Mouse (Mus musculus) kidney, adult 9 months (tissue): ENCODE data around the gene Dnah6.

Experiments
- DNase-seq: peaks from one replicate; pipeline ENCODE4 v3.0.0; 2022

Dnah6 gene

GRCm38 (mm10) chr6:73140836-73141235, 80.6 kb downstream of the Dnah6 start:
- DNase-seq, result no peak

- no peak for DNase-seq
Measured at GRCm38 (mm10) chr6:73132784-73133183, 88.7 kb downstream of the Dnah6 start.

- DNase-seq, result no peak
Measured at GRCm38 (mm10) chr6:73127594-73127993, 93.9 kb downstream of the Dnah6 start.

- no peak for DNase-seq
Measured at GRCm38 (mm10) chr6:73120348-73120747, 101.1 kb downstream of the Dnah6 start.

- DNase-seq, result no peak
Measured at GRCm38 (mm10) chr6:73113898-73114297, 107.6 kb downstream of the Dnah6 start.

GRCm38 (mm10) chr6:73113365-73113764, 108.1 kb downstream of the Dnah6 start:
- peak; percentile 30 for DNase-seq

- no peak for DNase-seq
Measured at GRCm38 (mm10) chr6:73093133-73093532, 128.3 kb downstream of the Dnah6 start.

- DNase-seq, result no peak
Measured at GRCm38 (mm10) chr6:73090836-73091235, 130.6 kb downstream of the Dnah6 start.

GRCm38 (mm10) chr6:73082571-73082970, 138.9 kb downstream of the Dnah6 start:
- no peak for DNase-seq

GRCm38 (mm10) chr6:73072093-73072786, 149.2 kb downstream of the Dnah6 start:
- no peak for DNase-seq

- no peak for DNase-seq
Measured at GRCm38 (mm10) chr6:73071214-73071613, 150.2 kb downstream of the Dnah6 start.

GRCm38 (mm10) chr6:73070663-73071062, 150.8 kb downstream of the Dnah6 start:
- peak; percentile 9 for DNase-seq

GRCm38 (mm10) chr6:73064551-73064950, 156.9 kb downstream of the Dnah6 start:
- no peak for DNase-seq

GRCm38 (mm10) chr6:73059596-73060121, 161.8 kb downstream of the Dnah6 start:
- no peak for DNase-seq

GRCm38 (mm10) chr6:73059162-73059561, 162.3 kb downstream of the Dnah6 start:
- DNase-seq, result no peak

- no peak for DNase-seq
Measured at GRCm38 (mm10) chr6:73055347-73055746, 166.1 kb downstream of the Dnah6 start.

- DNase-seq, result no peak
Measured at GRCm38 (mm10) chr6:73054807-73055206, 166.6 kb downstream of the Dnah6 start.

GRCm38 (mm10) chr6:73053526-73053925, 167.9 kb downstream of the Dnah6 start:
- no peak for DNase-seq

GRCm38 (mm10) chr6:73047259-73047658, 174.2 kb downstream of the Dnah6 start:
- DNase-seq, result peak; percentile 47

- DNase-seq, result no peak
Measured at GRCm38 (mm10) chr6:73045944-73046343, 175.5 kb downstream of the Dnah6 start.

- no peak for DNase-seq
Measured at GRCm38 (mm10) chr6:73042278-73042677, 179.2 kb downstream of the Dnah6 start.

GRCm38 (mm10) chr6:73038291-73038690, 183.2 kb downstream of the Dnah6 start:
- DNase-seq, result no peak

GRCm38 (mm10) chr6:73028853-73029252, 192.6 kb downstream of the Dnah6 start:
- DNase-seq, result no peak

- no peak for DNase-seq
Measured at GRCm38 (mm10) chr6:73027881-73028280, 193.6 kb downstream of the Dnah6 start.

- DNase-seq, result no peak
Measured at GRCm38 (mm10) chr6:73026898-73027297, 194.6 kb downstream of the Dnah6 start.
